Mouse (Mus musculus) cortical plate, adult 2 months (tissue): ENCODE measurements at regions not wholly inside any gene's neighbourhood (a gene's known extent, or its start where the extent isn't known, plus 50 kb on each side); places are given as distances from the start of the nearest gene placed in this dataset.

Experiments used
- CTCF ChIP-seq: fragments of 200-500 bp; IDR thresholded peaks from 2 replicates; pipeline ENCODE4 v1.5.1; 2011; ENCODE audit warnings: mild to moderate bottlenecking, control low read depth, low read length; ENCODE audit not compliant: insufficient read depth; ENCODE audit errors: extremely low read depth
- POLR2A ChIP-seq: fragments of 200-500 bp; IDR thresholded peaks from 2 replicates; pipeline ENCODE4 v1.6.1; 2011; ENCODE audit warnings: mild to moderate bottlenecking, low read length, control low read depth; ENCODE audit not compliant: insufficient read depth; ENCODE audit errors: extremely low read depth

GRCm38 (mm10) chr3:82214566-82215465, 69.2 kb upstream of the Gucy1a1 start:
- TF ChIP-seq CTCF (no peak), POLR2A (no peak)
